Mouse (Mus musculus): ENCODE data around the gene Gba. TPM values are rescaled to one million over a fixed set of nuclear protein-coding genes. Genes with fewer than 3 reads are reported as not detected.
A peak's percentile ranks its signal among the peaks of the same experiment; 100 is the strongest.

Gba gene
- polyA plus RNA-seq, 1 experiment from 2014 or later, result 49.0 TPM

GRCm38 (mm10) chr3:89228180-89228549, 25.4 kb downstream of the Gba start:
- H3K4me3 ChIP-seq (ENCODE audit: low read depth, low read length), result peak overlapping the region; percentile 43
- H3K36me3 ChIP-seq (ENCODE audit: control insufficient read depth, insufficient read depth, low read length), result peaks cover 3% of the 10 kb centered on the region
- peaks cover 47% of the 10 kb centered on the region for H3K4me1 ChIP-seq (ENCODE audit: control insufficient read depth, insufficient read depth, low read length)
- peak overlapping the region; percentile 50 for H3K9ac ChIP-seq (ENCODE audit: low read depth, low read length)
- 0 out of 2 replicates have a peak, but pooled peaks have one; percentile 32 for ATAC-seq
- H3K27me3 ChIP-seq (ENCODE audit: control insufficient read depth, insufficient read depth, low read depth, low read length), result no peaks in the 10 kb centered on the region
- no peaks in the 10 kb centered on the region for H3K9me3 ChIP-seq (replicated peaks; ENCODE audit: control insufficient read depth, low read length, poor library complexity, severe bottlenecking)
- WGBS, result under 1% methylated on average over 18 of the region's 20 CpGs
- H3K27ac ChIP-seq (ENCODE audit: low read length), result peak overlapping the region; percentile 90
- H3K4me2 ChIP-seq (ENCODE audit: low read length), result peak overlapping the region; percentile 78

- H3K9ac ChIP-seq (ENCODE audit: low read depth, low read length), result peak within 1 kb of the TSS; percentile 50
Measured at GRCm38 (mm10) chr3:89228836-89229235, 26.1 kb downstream of the Gba start, which contains the start of gene Muc1. Muc1 (plus strand) TSS chr3:89229057.

GRCm38 (mm10) chr3:89229276-89229675, 26.5 kb downstream of the Gba start:
- H3K4me2 ChIP-seq (ENCODE audit: low read length), result no peak overlapping the region
- WGBS, result 61% methylated on average over 4 of the region's 4 CpGs

More at GRCm38 (mm10) chr3:89228836-89229235, 26.1 kb downstream of the Gba start, which contains the start of gene Muc1:
- Histone ChIP-seq H3K9me3 (replicated peaks; ENCODE audit: control insufficient read depth, low read length, poor library complexity, severe bottlenecking) (no peaks in the 10 kb centered on the region), H3K27me3 (ENCODE audit: control insufficient read depth, insufficient read depth, low read depth, low read length) (no peaks in the 10 kb centered on the region), H3K4me1 (ENCODE audit: control insufficient read depth, insufficient read depth, low read length) (peaks cover 41% of the 10 kb centered on the region), H3K36me3 (ENCODE audit: control insufficient read depth, insufficient read depth, low read length) (peaks cover 10% of the 10 kb centered on the region), H3K4me2 (ENCODE audit: low read length) (peak within 1 kb of the TSS; percentile 78), H3K27ac (ENCODE audit: low read length) (peak within 1 kb of the TSS; percentile 90), H3K4me3 (ENCODE audit: low read depth, low read length) (peak within 1 kb of the TSS; percentile 43)
- no peak for ATAC-seq
- 35% methylated on average over 10 of the region's 10 CpGs for WGBS

GRCm38 (mm10) chr3:89230561-89230960, 27.8 kb downstream of the Gba start:
- no peak overlapping the region for H3K4me3 ChIP-seq (ENCODE audit: low read depth, low read length)
- no peak for ATAC-seq
- no peaks in the 10 kb centered on the region for H3K9me3 ChIP-seq (replicated peaks; ENCODE audit: control insufficient read depth, low read length, poor library complexity, severe bottlenecking)
- H3K27ac ChIP-seq (ENCODE audit: low read length), result no peak overlapping the region
- H3K4me2 ChIP-seq (ENCODE audit: low read length), result no peak overlapping the region
- peaks cover 25% of the 10 kb centered on the region for H3K4me1 ChIP-seq (ENCODE audit: control insufficient read depth, insufficient read depth, low read length)
- no peaks in the 10 kb centered on the region for H3K27me3 ChIP-seq (ENCODE audit: control insufficient read depth, insufficient read depth, low read depth, low read length)
- H3K36me3 ChIP-seq (ENCODE audit: control insufficient read depth, insufficient read depth, low read length), result peaks cover 25% of the 10 kb centered on the region
- no peak overlapping the region for H3K9ac ChIP-seq (ENCODE audit: low read depth, low read length)
- WGBS, result 98% methylated on average over 2 of the region's 2 CpGs

More at GRCm38 (mm10) chr3:89229276-89229675, 26.5 kb downstream of the Gba start:
- H3K27me3 ChIP-seq (ENCODE audit: control insufficient read depth, insufficient read depth, low read depth, low read length), result no peaks in the 10 kb centered on the region
- H3K36me3 ChIP-seq (ENCODE audit: control insufficient read depth, insufficient read depth, low read length), result peaks cover 14% of the 10 kb centered on the region
- no peak overlapping the region for H3K4me3 ChIP-seq (ENCODE audit: low read depth, low read length)
- no peak overlapping the region for H3K9ac ChIP-seq (ENCODE audit: low read depth, low read length)
- H3K9me3 ChIP-seq (replicated peaks; ENCODE audit: control insufficient read depth, low read length, poor library complexity, severe bottlenecking), result no peaks in the 10 kb centered on the region
- no peak overlapping the region for H3K27ac ChIP-seq (ENCODE audit: low read length)
- no peak for ATAC-seq
- H3K4me1 ChIP-seq (ENCODE audit: control insufficient read depth, insufficient read depth, low read length), result peaks cover 38% of the 10 kb centered on the region

GRCm38 (mm10) chr3:89231345-89231744, 28.6 kb downstream of the Gba start:
- Histone ChIP-seq H3K27ac (ENCODE audit: low read length) (no peak overlapping the region), H3K4me3 (ENCODE audit: low read depth, low read length) (no peak overlapping the region), H3K9me3 (replicated peaks; ENCODE audit: control insufficient read depth, low read length, poor library complexity, severe bottlenecking) (no peaks in the 10 kb centered on the region), H3K9ac (ENCODE audit: low read depth, low read length) (no peak overlapping the region), H3K36me3 (ENCODE audit: control insufficient read depth, insufficient read depth, low read length) (peaks cover 29% of the 10 kb centered on the region), H3K4me2 (ENCODE audit: low read length) (no peak overlapping the region), H3K4me1 (ENCODE audit: control insufficient read depth, insufficient read depth, low read length) (peaks cover 17% of the 10 kb centered on the region), H3K27me3 (ENCODE audit: control insufficient read depth, insufficient read depth, low read depth, low read length) (no peaks in the 10 kb centered on the region)
- 80% methylated on average over 7 of the region's 7 CpGs for WGBS
- ATAC-seq, result no peak

GRCm38 (mm10) chr3:89231772-89232275, 29.1 kb downstream of the Gba start:
- no peaks in the 10 kb centered on the region for H3K9me3 ChIP-seq (replicated peaks; ENCODE audit: control insufficient read depth, low read length, poor library complexity, severe bottlenecking)
- ATAC-seq, result no peak
- no peaks in the 10 kb centered on the region for H3K27me3 ChIP-seq (ENCODE audit: control insufficient read depth, insufficient read depth, low read depth, low read length)
- H3K9ac ChIP-seq (ENCODE audit: low read depth, low read length), result no peak overlapping the region
- H3K36me3 ChIP-seq (ENCODE audit: control insufficient read depth, insufficient read depth, low read length), result peaks cover 34% of the 10 kb centered on the region
- no peak overlapping the region for H3K4me3 ChIP-seq (ENCODE audit: low read depth, low read length)
- H3K4me1 ChIP-seq (ENCODE audit: control insufficient read depth, insufficient read depth, low read length), result peaks cover 12% of the 10 kb centered on the region
- H3K4me2 ChIP-seq (ENCODE audit: low read length), result no peak overlapping the region
- H3K27ac ChIP-seq (ENCODE audit: low read length), result no peak overlapping the region
- WGBS, result 86% methylated on average over 16 of the region's 16 CpGs

- Histone ChIP-seq H3K36me3 (ENCODE audit: control insufficient read depth, insufficient read depth, low read length) (peaks cover 41% of the 10 kb centered on the region), H3K27ac (ENCODE audit: low read length) (no peak overlapping the region), H3K4me3 (ENCODE audit: low read depth, low read length) (no peak overlapping the region), H3K9ac (ENCODE audit: low read depth, low read length) (no peak overlapping the region), H3K27me3 (ENCODE audit: control insufficient read depth, insufficient read depth, low read depth, low read length) (no peaks in the 10 kb centered on the region), H3K4me2 (ENCODE audit: low read length) (no peak overlapping the region), H3K4me1 (ENCODE audit: control insufficient read depth, insufficient read depth, low read length) (peaks cover 5% of the 10 kb centered on the region), H3K9me3 (replicated peaks; ENCODE audit: control insufficient read depth, low read length, poor library complexity, severe bottlenecking) (no peaks in the 10 kb centered on the region)
- ATAC-seq, result no peak
- 75% methylated on average over 6 of the region's 6 CpGs for WGBS
Measured at GRCm38 (mm10) chr3:89232614-89233013, 29.9 kb downstream of the Gba start.

GRCm38 (mm10) chr3:89233562-89234110, 30.9 kb downstream of the Gba start:
- peaks cover 49% of the 10 kb centered on the region for H3K36me3 ChIP-seq (ENCODE audit: control insufficient read depth, insufficient read depth, low read length)
- WGBS, result 88% methylated on average over 14 of the region's 14 CpGs
- no peak overlapping the region for H3K4me3 ChIP-seq (ENCODE audit: low read depth, low read length)
- ATAC-seq, result no peak
- H3K4me1 ChIP-seq (ENCODE audit: control insufficient read depth, insufficient read depth, low read length), result no peaks in the 10 kb centered on the region
- H3K4me2 ChIP-seq (ENCODE audit: low read length), result no peak overlapping the region
- H3K9ac ChIP-seq (ENCODE audit: low read depth, low read length), result no peak overlapping the region
- H3K27me3 ChIP-seq (ENCODE audit: control insufficient read depth, insufficient read depth, low read depth, low read length), result no peaks in the 10 kb centered on the region
- H3K27ac ChIP-seq (ENCODE audit: low read length), result no peak overlapping the region
- H3K9me3 ChIP-seq (replicated peaks; ENCODE audit: control insufficient read depth, low read length, poor library complexity, severe bottlenecking), result no peaks in the 10 kb centered on the region

- Histone ChIP-seq H3K36me3 (ENCODE audit: control insufficient read depth, insufficient read depth, low read length) (peaks cover 72% of the 10 kb centered on the region), H3K27ac (ENCODE audit: low read length) (no peak overlapping the region), H3K4me3 (ENCODE audit: low read depth, low read length) (no peak overlapping the region), H3K4me1 (ENCODE audit: control insufficient read depth, insufficient read depth, low read length) (no peaks in the 10 kb centered on the region), H3K4me2 (ENCODE audit: low read length) (no peak overlapping the region), H3K27me3 (ENCODE audit: control insufficient read depth, insufficient read depth, low read depth, low read length) (no peaks in the 10 kb centered on the region), H3K9me3 (replicated peaks; ENCODE audit: control insufficient read depth, low read length, poor library complexity, severe bottlenecking) (no peaks in the 10 kb centered on the region), H3K9ac (ENCODE audit: low read depth, low read length) (no peak overlapping the region)
- no peak for ATAC-seq
- 92% methylated on average over 10 of the region's 10 CpGs for WGBS
Measured at GRCm38 (mm10) chr3:89236516-89236915, 33.8 kb downstream of the Gba start.

Measured in midbrain, embryonic 16.5 days (tissue).